Mouse (Mus musculus): ENCODE data around the gene Shoc2. TPM values are rescaled to one million over a fixed set of nuclear protein-coding genes. Genes with fewer than 3 reads are reported as not detected.

Gene Shoc2
- polyA plus RNA-seq, 1 experiment from 2014 or later = 65.6 TPM

- in situ Hi-C loops (cut with MboI; ENCODE audit: low pct_unique_long_range_greater_than_20kb) = no loop called here
- POLR2A ChIA-PET = interaction anchor here (0.8 kb wide), 1 partner anchor 13 kb away, joined by 7 read pairs; no protein-coding TSS in a partner anchor
- ATAC-seq = no peak
- H3K27me3 ChIP-seq = no peaks in the 10 kb centered on the region
- TF ChIP-seq CTCF (IDR thresholded peaks at IDR 0.05) = no peak
- CTCF ChIA-PET = interaction anchor here (1.0 to 1.7 kb wide), 2 partner anchors 8 to 14 kb away, joined by 3 to 4 read pairs; no protein-coding TSS in a partner anchor
- DNase-seq (ENCODE audit: low read depth, low spot score) = no peak
These were observed 70.9 kb downstream of the Shoc2 start for GRCm38 (mm10) chr19:54014999-54015398.

GRCm38 (mm10) chr19:54015503-54015902 lies 71.4 kb downstream of the Shoc2 start:
- in situ Hi-C loops (cut with MboI; ENCODE audit: low pct_unique_long_range_greater_than_20kb) = no loop called here
- TF ChIP-seq CTCF (IDR thresholded peaks at IDR 0.05) = no peak
- ChIA-PET CTCF (interaction anchor here (1.0 to 1.7 kb wide), 2 partner anchors 9 to 14 kb away, joined by 3 to 4 read pairs; no protein-coding TSS in a partner anchor), POLR2A (interaction anchor here (0.8 kb wide), 1 partner anchor 12 kb away, joined by 7 read pairs; no protein-coding TSS in a partner anchor)
- DNase-seq (ENCODE audit: low read depth, low spot score) = no peak
- ATAC-seq = no peak
- no peaks in the 10 kb centered on the region for H3K27me3 ChIP-seq

- ATAC-seq (no peak), DNase-seq (ENCODE audit: low read depth, low spot score) (no peak)
- ChIA-PET POLR2A (no interaction called here), CTCF (interaction anchor here (1.6 kb wide), 1 partner anchor 12 kb away, joined by 3 read pairs; no protein-coding TSS in a partner anchor)
- in situ Hi-C loops (cut with MboI; ENCODE audit: low pct_unique_long_range_greater_than_20kb) = loop anchor here (25.0 kb wide), 1 partner anchor 1277 kb away; the partner anchor contains the start of genes Vti1a and Zdhhc6
- no peak for TF ChIP-seq CTCF (IDR thresholded peaks at IDR 0.05)
- H3K27me3 ChIP-seq = no peaks in the 10 kb centered on the region
These were observed 91.0 kb downstream of the Shoc2 start for GRCm38 (mm10) chr19:54035100-54035499.

- no peak for TF ChIP-seq CTCF (IDR thresholded peaks at IDR 0.05)
- DNase-seq (ENCODE audit: low read depth, low spot score) = no peak
- POLR2A ChIA-PET = no interaction called here
- no peaks in the 10 kb centered on the region for H3K27me3 ChIP-seq
- CTCF ChIA-PET = no interaction called here
- in situ Hi-C loops (cut with MboI; ENCODE audit: low pct_unique_long_range_greater_than_20kb) = loop anchor here (25.0 kb wide), 1 partner anchor 1273 kb away; the partner anchor contains the start of genes Vti1a and Zdhhc6
- no peak for ATAC-seq
These were observed 95.3 kb downstream of the Shoc2 start for GRCm38 (mm10) chr19:54039441-54039840.

GRCm38 (mm10) chr19:54040356-54041028 lies 96.4 kb downstream of the Shoc2 start:
- CTCF ChIA-PET = interaction anchor here (1.3 kb wide), 1 partner anchor 14 kb away, joined by 3 read pairs; no protein-coding TSS in a partner anchor
- DNase-seq (ENCODE audit: low read depth, low spot score) = no peak
- POLR2A ChIA-PET = no interaction called here
- TF ChIP-seq CTCF (IDR thresholded peaks at IDR 0.05) = no peak
- in situ Hi-C loops (cut with MboI; ENCODE audit: low pct_unique_long_range_greater_than_20kb) = loop anchor here (5.0 to 25.0 kb wide), 3 partner anchors 1022 to 1272 kb away; partner anchors contain the start of genes Vti1a and Zdhhc6
- no peak for ATAC-seq
- H3K27me3 ChIP-seq = peaks cover 4% of the 10 kb centered on the region

- ChIA-PET POLR2A (no interaction called here), CTCF (interaction anchor here (1.3 kb wide), 1 partner anchor 13 kb away, joined by 3 read pairs; no protein-coding TSS in a partner anchor)
- no peak for TF ChIP-seq CTCF (IDR thresholded peaks at IDR 0.05)
- H3K27me3 ChIP-seq = peaks cover 9% of the 10 kb centered on the region
- no peak for ATAC-seq
- no peak for DNase-seq (ENCODE audit: low read depth, low spot score)
- in situ Hi-C loops (cut with MboI; ENCODE audit: low pct_unique_long_range_greater_than_20kb) = loop anchor here (5.0 to 25.0 kb wide), 3 partner anchors 1021 to 1271 kb away; partner anchors contain the start of genes Vti1a and Zdhhc6
These were observed 96.9 kb downstream of the Shoc2 start for GRCm38 (mm10) chr19:54041029-54041367.

- H3K27me3 ChIP-seq = peaks cover 32% of the 10 kb centered on the region
- no peak for ATAC-seq
- DNase-seq (ENCODE audit: low read depth, low spot score) = no peak
- CTCF ChIA-PET = interaction anchor here (1.3 to 2.1 kb wide), 6 partner anchors 8 to 1017 kb away, joined by 5 to 8 read pairs (median 6); no protein-coding TSS in a partner anchor
- POLR2A ChIA-PET = interaction anchor here (0.7 kb wide), 1 partner anchor 1031 kb away, joined by 3 read pairs; no protein-coding TSS in a partner anchor
- no peak for TF ChIP-seq CTCF (IDR thresholded peaks at IDR 0.05)
- in situ Hi-C loops (cut with MboI; ENCODE audit: low pct_unique_long_range_greater_than_20kb) = loop anchor here (5.0 to 25.0 kb wide), 3 partner anchors 1018 to 1268 kb away; partner anchors contain the start of genes Vti1a and Zdhhc6
These were observed 99.7 kb downstream of the Shoc2 start, which contains the start of gene Adra2a for GRCm38 (mm10) chr19:54043851-54044250. Gene Adra2a (plus strand): TSS chr19:54044151.

GRCm38 (mm10) chr19:54044507-54045371 lies 100.6 kb downstream of the Shoc2 start:
- in situ Hi-C loops (cut with MboI; ENCODE audit: low pct_unique_long_range_greater_than_20kb) = loop anchor here (5.0 to 25.0 kb wide), 3 partner anchors 1018 to 1268 kb away; partner anchors contain the start of genes Vti1a and Zdhhc6
- peaks cover 38% of the 10 kb centered on the region for H3K27me3 ChIP-seq
- ATAC-seq = peak; percentile 85
- POLR2A ChIA-PET = interaction anchor here (0.6 kb wide), 1 partner anchor 296 kb away, joined by 3 read pairs; no protein-coding TSS in a partner anchor
- CTCF ChIA-PET = interaction anchor here (0.9 to 2.1 kb wide), 7 partner anchors 10 to 1162 kb away, joined by 3 to 8 read pairs (median 5); no protein-coding TSS in a partner anchor
- DNase-seq (ENCODE audit: low read depth, low spot score) = no peak
- no peak for TF ChIP-seq CTCF (IDR thresholded peaks at IDR 0.05)

GRCm38 (mm10) chr19:54045412-54045811 lies 101.3 kb downstream of the Shoc2 start:
- no peak for TF ChIP-seq CTCF (IDR thresholded peaks at IDR 0.05)
- in situ Hi-C loops (cut with MboI; ENCODE audit: low pct_unique_long_range_greater_than_20kb) = loop anchor here (25.0 kb wide), 1 partner anchor 1267 kb away; the partner anchor contains the start of genes Vti1a and Zdhhc6
- no peak for DNase-seq (ENCODE audit: low read depth, low spot score)
- peaks cover 44% of the 10 kb centered on the region for H3K27me3 ChIP-seq
- CTCF ChIA-PET = interaction anchor here (0.9 to 2.1 kb wide), 6 partner anchors 10 to 1161 kb away, joined by 3 to 8 read pairs (median 6); no protein-coding TSS in a partner anchor
- POLR2A ChIA-PET = no interaction called here
- ATAC-seq = peak; percentile 8

Measured in Patski (cell line).